Mouse (Mus musculus) hindbrain, embryonic 15.5 days (tissue): Measurements from ENCODE around the gene Polr1a. TPM values are rescaled to one million over a fixed set of nuclear protein-coding genes. Genes with fewer than 3 reads are reported as not detected.

Source experiments
- ATAC-seq: fragments of 200-750 bp; cut with Nextera tagmentation; 2 replicates; pipeline ENCODE4 v1.8.0; 2017; ENCODE audit warnings: low read depth, moderate number of reproducible peaks, moderate TSS enrichment; ENCODE audit not compliant: low FRiP score
- H3K27ac ChIP-seq: fragments of 300-500 bp; sonication (generic); replicated peaks from 2 replicates; pipeline ENCODE4 v1.5.1; 2015; ENCODE audit warnings: mild to moderate bottlenecking, inconsistent platforms
- H3K27me3 ChIP-seq: fragments of 300-500 bp; sonication (generic); 2 replicates; pipeline ENCODE4 v1.6.1; 2015; ENCODE audit warnings: control low read depth, inconsistent platforms
- H3K36me3 ChIP-seq: fragments of 300-500 bp; sonication (generic); 2 replicates; pipeline ENCODE4 v1.6.1; 2015; ENCODE audit warnings: control low read depth, inconsistent platforms
- H3K4me1 ChIP-seq: fragments of 300-500 bp; sonication (generic); replicated peaks from 2 replicates; pipeline ENCODE4 v1.6.1; 2015; ENCODE audit warnings: control low read depth, inconsistent platforms
- H3K4me2 ChIP-seq: fragments of 300-500 bp; sonication (generic); 2 replicates; pipeline ENCODE4 v1.6.1; 2015; ENCODE audit warnings: moderate library complexity, mild to moderate bottlenecking, inconsistent platforms
- H3K4me3 ChIP-seq: fragments of 300-500 bp; sonication (generic); 2 replicates; pipeline ENCODE4 v1.5.1; 2015; ENCODE audit warnings: mild to moderate bottlenecking, inconsistent platforms
- H3K9ac ChIP-seq: fragments of 300-500 bp; sonication (generic); 2 replicates; pipeline ENCODE4 v1.6.1; 2015; ENCODE audit warnings: inconsistent platforms
- H3K9me3 ChIP-seq: fragments of 300-500 bp; sonication (generic); 2 replicates; pipeline ENCODE4 v1.6.1; 2016; ENCODE audit warnings: control low read depth, inconsistent platforms
- WGBS: fragments of 180-500 bp; shearing (Covaris S2); methylation state at CpG from one replicate; pipeline ENCODE4 v1.1.7; 2015; 5-methylcytosine and 5-hydroxymethylcytosine counted together
- polyA plus RNA-seq: library from polyadenylated mRNA; unstranded; fragments of >200 nt; fragmentation: Nextera tagmentation; extraction: Ambion mirVana; gene quantifications from 2 replicates; pipeline ENCODE4 v1.2.1, GENCODE M21; 2015

Gene Polr1a
- polyA plus RNA-seq, 1 experiment from 2014 or later = 19.6 TPM

DNA sequence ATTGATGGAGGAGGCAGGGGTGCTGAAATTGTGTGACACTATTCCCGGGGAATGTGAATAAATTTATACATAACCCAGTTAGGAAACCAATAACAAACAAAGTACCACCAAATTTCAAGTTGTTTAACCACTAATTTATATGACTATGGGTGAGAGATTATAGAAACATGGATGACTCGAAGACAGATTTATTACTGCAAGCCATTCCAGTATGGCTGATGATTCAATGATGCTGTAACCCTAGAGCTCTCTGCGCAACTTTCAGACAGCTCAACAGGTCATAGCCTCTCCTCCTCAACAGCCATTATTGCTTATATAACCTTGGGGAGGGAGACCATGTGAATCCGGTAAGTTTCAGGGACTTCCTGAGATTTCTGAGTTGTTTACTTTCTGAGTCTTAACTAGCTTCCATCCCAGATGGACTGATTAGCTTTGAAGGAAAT lies 99.4 kb downstream of the Polr1a start:
- no peak for ATAC-seq
- H3K9me3 ChIP-seq = no peaks in the 10 kb centered on the region
- WGBS = 92% methylated on average over 4 of the region's 4 CpGs

DNA sequence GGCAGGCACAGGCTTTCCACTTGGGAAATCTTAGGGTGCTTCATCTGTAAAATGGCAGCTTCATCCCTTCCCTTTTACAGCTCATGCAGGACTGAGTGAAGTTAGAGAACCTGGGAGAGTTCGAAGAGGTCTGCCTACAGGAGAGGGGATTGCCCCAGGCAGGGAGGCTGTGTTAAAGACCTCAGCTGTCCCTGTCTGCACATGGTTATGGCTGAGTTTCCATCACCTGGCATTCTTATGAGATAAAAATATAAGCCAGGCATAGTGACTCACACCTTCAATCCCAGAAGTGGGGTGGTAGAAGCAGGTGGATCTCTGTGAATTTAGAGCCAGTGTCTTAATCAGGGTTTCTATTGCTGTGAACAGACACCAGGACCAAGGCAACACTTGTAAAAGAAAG lies 100.6 kb downstream of the Polr1a start:
- H3K4me1 ChIP-seq = no peaks in the 10 kb centered on the region
- WGBS = 95% methylated on average over 1 of the region's 1 CpGs
- no peak overlapping the region for H3K9ac ChIP-seq
- ATAC-seq = no peak
- no peak overlapping the region for H3K4me2 ChIP-seq
- H3K9me3 ChIP-seq = no peaks in the 10 kb centered on the region
- no peaks in the 10 kb centered on the region for H3K27me3 ChIP-seq
- no peaks in the 10 kb centered on the region for H3K36me3 ChIP-seq
- H3K27ac ChIP-seq = no peak overlapping the region
- H3K4me3 ChIP-seq = no peak overlapping the region

More for the DNA sequence above, 99.4 kb downstream of the Polr1a start:
- no peak overlapping the region for H3K4me3 ChIP-seq
- H3K27ac ChIP-seq = no peak overlapping the region
- no peaks in the 10 kb centered on the region for H3K36me3 ChIP-seq
- no peaks in the 10 kb centered on the region for H3K4me1 ChIP-seq
- H3K4me2 ChIP-seq = no peak overlapping the region
- no peaks in the 10 kb centered on the region for H3K27me3 ChIP-seq
- no peak overlapping the region for H3K9ac ChIP-seq

DNA sequence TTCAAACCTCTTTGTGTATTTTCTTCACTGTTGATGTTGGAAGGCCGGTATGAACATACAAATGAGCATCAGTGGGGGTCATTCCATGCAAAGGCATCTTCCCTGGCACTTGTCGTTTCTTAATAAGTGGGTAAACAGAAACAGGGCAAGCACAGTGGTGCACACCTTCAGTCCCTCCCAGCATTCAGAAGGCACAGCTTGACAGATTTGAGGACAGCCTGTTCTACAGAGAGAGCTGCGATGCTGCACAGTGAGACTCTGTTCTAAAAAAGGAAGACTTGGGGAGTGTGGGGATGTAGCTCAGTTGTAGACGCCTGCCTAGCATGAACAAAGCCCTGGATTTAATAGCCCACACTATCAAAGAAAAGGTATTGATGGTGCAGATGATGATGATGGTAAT lies 105.2 kb downstream of the Polr1a start:
- H3K4me2 ChIP-seq = no peak overlapping the region
- H3K9me3 ChIP-seq = no peaks in the 10 kb centered on the region
- H3K4me3 ChIP-seq = no peak overlapping the region
- H3K36me3 ChIP-seq = no peaks in the 10 kb centered on the region
- H3K27me3 ChIP-seq = no peaks in the 10 kb centered on the region
- ATAC-seq = no peak
- no peak overlapping the region for H3K9ac ChIP-seq
- H3K4me1 ChIP-seq = no peaks in the 10 kb centered on the region
- no peak overlapping the region for H3K27ac ChIP-seq
- 60% methylated on average over 4 of the region's 4 CpGs for WGBS

DNA sequence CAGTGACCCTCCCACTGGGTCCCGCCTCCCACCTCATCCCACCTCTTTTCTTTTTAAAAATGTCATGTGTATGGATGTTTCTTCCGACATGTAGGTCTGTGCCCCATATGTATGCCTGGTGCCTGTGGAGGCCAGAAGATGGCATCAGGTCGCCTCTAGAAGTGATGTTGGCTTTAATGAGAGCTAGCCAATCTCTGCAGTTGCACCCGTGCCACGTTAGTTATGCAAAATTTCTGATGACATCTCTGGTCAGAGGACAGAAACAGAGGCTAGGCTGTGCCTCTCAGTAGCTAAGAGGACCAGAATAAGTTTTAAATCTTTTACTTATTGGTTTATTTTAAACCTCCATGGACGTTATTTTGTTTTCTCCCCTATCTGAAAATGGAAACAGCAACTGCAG lies 109.2 kb downstream of the Polr1a start:
- 81% methylated on average over 6 of the region's 6 CpGs for WGBS
- H3K9me3 ChIP-seq = no peaks in the 10 kb centered on the region
- H3K27me3 ChIP-seq = no peaks in the 10 kb centered on the region

DNA sequence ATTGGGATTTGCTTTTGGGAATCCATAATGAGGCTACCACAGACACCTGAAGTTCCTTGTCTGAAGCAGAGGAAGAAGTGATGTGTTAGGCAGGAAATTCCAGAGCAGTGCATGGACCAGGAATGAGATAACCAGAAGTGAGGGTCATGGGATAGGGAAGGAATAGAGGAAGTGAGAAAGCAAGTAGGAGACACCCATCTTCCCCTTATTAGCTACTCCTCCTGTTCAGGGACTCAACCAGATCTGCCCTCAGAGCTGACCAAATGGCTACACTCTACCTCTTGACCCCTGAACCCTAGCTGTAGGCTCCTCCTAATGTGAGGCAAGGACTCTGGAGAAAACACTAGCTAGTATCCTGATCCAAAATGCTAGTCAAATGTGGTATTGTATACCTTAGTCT lies 116.6 kb downstream of the Polr1a start:
- Histone ChIP-seq H3K4me2 (no peak overlapping the region), H3K27ac (no peak overlapping the region), H3K27me3 (no peaks in the 10 kb centered on the region), H3K9me3 (no peaks in the 10 kb centered on the region), H3K4me1 (no peaks in the 10 kb centered on the region), H3K4me3 (no peak overlapping the region), H3K9ac (no peak overlapping the region), H3K36me3 (no peaks in the 10 kb centered on the region)
- no peak for ATAC-seq

More for the DNA sequence above, 109.2 kb downstream of the Polr1a start:
- Histone ChIP-seq H3K9ac (no peak overlapping the region), H3K27ac (no peak overlapping the region), H3K4me1 (no peaks in the 10 kb centered on the region), H3K36me3 (no peaks in the 10 kb centered on the region), H3K4me3 (no peak overlapping the region), H3K4me2 (no peak overlapping the region)
- ATAC-seq = no peak

DNA sequence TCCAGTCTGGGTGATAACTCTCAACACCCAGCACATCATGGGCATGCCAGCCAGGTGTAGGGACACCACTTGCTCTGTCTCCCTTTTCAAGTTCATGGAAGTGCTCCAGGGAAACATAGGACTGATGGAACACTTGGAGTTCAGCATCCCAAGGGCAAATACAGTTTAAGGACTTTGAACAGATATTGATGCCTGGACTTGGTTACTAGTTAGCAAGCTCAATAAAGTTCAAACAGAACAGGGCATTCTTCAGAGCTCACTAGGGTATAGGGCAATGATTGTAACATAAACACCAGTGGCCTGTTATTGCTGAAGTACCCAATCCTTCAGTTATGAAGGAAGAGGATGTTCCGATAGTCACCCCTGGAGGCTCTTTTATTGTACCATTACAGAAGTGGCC lies 119.2 kb downstream of the Polr1a start:
- H3K4me2 ChIP-seq = no peak overlapping the region
- no peaks in the 10 kb centered on the region for H3K4me1 ChIP-seq
- no peak overlapping the region for H3K4me3 ChIP-seq
- no peaks in the 10 kb centered on the region for H3K36me3 ChIP-seq
- no peak overlapping the region for H3K27ac ChIP-seq
- no peak overlapping the region for H3K9ac ChIP-seq
- no peak for ATAC-seq
- H3K27me3 ChIP-seq = no peaks in the 10 kb centered on the region
- no peaks in the 10 kb centered on the region for H3K9me3 ChIP-seq
- WGBS = 94% methylated on average over 1 of the region's 1 CpGs

DNA sequence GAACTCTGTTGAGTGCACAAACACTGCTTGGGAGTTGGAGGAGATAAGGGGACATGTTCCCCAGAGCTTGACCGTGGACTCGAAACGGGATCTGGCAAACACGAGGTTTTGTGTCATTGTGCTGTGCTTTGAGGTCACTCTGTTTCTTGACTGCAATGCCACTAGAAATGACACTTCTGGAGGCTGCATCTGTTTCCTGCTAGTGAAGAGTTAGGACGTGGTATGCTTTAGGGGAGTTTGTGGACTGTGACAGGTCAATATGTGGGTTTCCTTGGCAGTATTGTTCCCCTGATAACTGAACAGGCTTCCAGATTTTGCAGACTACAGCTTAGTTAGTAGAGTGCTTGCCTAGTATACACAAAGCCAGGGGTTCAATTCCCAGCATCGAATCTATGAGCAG lies 120.8 kb downstream of the Polr1a start:
- no peak for ATAC-seq
- Histone ChIP-seq H3K9me3 (no peaks in the 10 kb centered on the region), H3K4me1 (no peaks in the 10 kb centered on the region), H3K27me3 (no peaks in the 10 kb centered on the region), H3K36me3 (no peaks in the 10 kb centered on the region), H3K27ac (no peak overlapping the region), H3K4me3 (no peak overlapping the region), H3K4me2 (no peak overlapping the region), H3K9ac (no peak overlapping the region)
- WGBS = 91% methylated on average over 6 of the region's 6 CpGs

Other genes starting within 250 kb of the Polr1a start
- gene Reep1, start 201.5 kb upstream of the Polr1a start, polyA plus RNA-seq = 277 and 312 TPM in 2 replicates
- 39.7 and 39.8 TPM in 2 replicates for gene Mrpl35, start 82.1 kb upstream of the Polr1a start, polyA plus RNA-seq
- 154 and 160 TPM in 2 replicates for gene Immt, start 77.7 kb upstream of the Polr1a start, polyA plus RNA-seq
- 77.1 and 79.9 TPM in 2 replicates for gene Ptcd3, start 303 bp upstream of the Polr1a start, polyA plus RNA-seq
- 62.4 and 62.5 TPM in 2 replicates for gene St3gal5, start 188.5 kb downstream of the Polr1a start, polyA plus RNA-seq